Mouse (Mus musculus) frontal cortex, postnatal 14 days (tissue): ENCODE data around the gene Zfp821.

ENCODE experiments used
- DNase-seq, 2 experiments: peaks; one replicate each; pipeline ENCODE4 v3.0.0; 2022; ENCODE audit warnings: low spot score in 2 of 2

Gene Zfp821

GRCm38 (mm10) chr8:109705320-109706075 is at the start of gene Zfp821:
Gene Zfp821, plus strand, starts transcription at chr8:109705546.
- peak; percentile 84 to 91 for DNase-seq

DNA sequence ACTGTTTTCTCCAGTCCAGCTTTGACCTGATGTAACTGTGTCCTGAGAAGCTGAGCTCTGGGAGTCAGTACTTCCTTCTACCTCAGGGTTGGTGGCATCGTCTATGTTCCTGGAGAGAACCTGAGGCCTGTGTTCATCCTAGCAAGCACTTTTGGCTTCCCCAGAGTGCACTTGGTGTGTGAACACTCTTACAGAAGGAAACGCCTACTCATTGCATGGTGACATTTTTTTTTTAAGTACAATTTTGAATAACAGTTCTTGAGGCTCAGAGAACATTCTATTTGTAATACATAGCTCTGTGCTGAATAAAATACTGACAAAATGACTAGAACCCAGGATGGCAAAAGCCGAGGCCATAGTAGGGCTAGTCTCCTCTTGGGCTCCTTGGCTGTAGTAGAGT is 48.5 kb upstream of the Zfp821 start:
- no peak for DNase-seq

DNA sequence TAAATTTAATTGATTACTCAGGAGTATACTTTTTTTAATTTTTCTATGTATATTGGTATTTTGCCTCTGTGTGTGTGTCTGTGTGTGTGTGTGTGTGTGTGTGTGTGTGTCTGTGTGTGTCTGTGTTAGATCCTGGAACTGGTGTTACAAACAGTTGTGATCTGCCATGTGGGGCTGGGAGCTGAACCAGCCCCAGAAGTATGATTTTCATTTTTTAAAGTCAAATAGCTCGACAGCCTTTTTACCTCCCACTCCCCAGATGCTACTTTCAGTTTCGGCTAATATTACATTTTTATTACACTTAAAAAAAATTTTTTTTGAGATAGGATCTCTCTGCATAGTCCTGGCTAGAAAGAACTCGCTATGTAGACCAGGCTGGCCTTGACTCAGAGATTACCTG is 43.0 kb upstream of the Zfp821 start:
- DNase-seq: no peak

DNA sequence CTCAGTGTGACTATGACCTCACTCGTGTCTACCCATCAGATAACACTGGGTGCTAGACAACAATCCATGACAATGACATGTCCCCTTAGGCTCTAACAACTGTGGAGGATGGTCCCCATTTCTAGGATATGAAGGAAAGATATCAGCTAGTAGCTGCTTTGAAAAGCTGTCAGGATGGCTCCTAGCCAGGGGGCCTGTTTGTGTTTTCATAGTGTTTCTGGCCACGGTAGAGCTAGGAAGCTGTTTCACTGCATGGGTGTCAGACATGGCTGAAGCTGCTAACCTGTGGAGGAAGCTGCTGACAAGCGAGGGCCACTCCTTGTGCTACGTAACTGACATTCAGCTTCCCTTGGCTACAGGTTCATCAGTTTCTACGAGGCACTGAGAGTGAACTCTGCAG is 38.7 kb upstream of the Zfp821 start:
- DNase-seq: no peak

GRCm38 (mm10) chr8:109672656-109673055 is 32.7 kb upstream of the Zfp821 start:
- no peak for DNase-seq

DNA sequence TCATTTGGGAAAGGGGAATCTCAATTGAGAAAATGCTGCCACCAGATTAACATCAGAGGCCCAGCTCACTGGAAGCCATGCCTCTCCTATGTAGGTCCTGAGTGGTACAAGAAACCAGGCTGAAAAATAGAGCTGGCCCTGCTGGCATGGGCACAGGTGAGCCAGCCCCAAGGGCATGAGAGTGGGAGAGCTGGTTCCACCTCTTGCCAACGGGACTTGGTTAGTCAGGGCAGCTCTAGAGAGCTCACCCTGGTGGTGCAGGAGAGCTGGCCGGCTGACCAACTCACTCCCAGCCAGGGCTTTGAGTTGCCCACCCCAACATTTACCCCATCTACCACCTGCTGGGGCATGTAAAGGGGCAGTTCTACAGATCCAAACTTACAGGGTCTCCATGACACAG is 31.8 kb upstream of the Zfp821 start:
- DNase-seq: no peak

DNA sequence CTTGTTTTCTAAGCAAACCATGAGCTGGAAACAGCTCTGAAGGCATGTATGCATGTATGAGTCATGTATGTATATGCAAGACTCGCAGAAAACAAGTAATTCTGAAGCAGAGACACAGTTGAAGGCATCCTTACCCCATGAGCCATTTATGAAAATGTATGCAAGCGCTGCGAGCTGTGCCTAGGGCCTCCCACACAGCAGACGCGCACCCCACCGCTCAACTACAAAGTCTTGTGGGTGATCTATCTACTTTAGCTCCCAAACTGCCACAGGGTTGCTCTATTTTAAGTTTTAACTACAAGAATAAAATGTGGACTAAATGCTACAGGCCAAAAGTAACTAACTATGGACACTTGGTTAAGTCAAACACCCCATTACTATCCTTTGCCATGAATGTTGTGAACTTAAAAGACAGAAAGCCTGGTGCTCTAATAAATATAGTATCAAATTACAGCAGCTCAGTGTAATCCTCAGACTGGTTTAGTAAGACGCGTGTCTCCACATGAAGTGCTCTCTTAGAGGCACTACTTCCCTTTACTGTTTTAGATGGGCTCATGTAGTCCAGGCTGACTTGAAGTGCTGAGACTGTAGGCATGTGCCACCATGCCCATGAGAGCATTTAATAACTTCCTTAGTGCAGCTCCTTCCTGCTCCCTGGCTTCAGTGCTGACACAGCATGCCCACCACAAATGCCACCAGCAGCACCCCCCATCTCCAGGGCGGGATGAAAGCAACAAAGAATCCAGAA is 29.3 kb upstream of the Zfp821 start:
- peak in 1 of 2 experiments; percentile 22 for DNase-seq

DNA sequence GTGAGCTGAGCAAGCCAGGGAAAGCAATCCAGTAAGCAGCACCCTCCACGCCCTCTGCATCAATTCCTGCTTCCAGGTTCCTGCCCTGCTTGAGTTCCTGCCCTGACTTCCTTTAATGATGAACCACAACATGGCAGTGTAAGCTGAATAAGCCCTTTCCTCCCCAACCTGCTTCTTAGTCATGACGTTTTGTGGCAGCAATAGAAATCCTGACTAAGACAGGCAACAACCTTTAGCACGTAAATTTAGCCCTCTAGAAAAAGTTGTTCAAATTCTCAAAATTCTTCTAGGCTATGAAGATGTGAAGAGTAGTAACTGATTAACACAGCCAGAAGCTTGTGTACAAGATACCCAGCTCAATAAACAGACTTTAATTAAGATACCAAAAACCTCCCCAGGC is 23.8 kb upstream of the Zfp821 start:
- DNase-seq: no peak

DNA sequence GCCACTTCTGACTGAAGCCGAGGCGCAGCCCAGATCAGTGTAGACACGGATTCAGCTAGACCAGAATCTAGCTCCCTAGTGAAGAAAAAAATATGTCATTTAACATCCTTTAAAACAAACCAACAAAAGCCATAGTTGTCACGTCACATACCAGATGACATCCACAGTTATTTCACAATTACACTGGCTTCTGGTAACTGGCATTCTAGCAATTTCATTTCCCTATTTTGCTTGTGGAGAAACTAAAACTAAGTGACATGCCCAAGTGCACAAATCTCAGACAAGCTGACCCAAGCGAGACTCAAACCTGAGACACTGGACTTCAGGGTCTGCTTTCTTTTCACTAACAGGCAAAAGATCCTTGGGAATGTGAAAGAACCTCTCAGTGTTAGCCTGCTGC is 23.2 kb upstream of the Zfp821 start:
- DNase-seq: no peak

- DNase-seq: no peak
These were observed 18.1 kb upstream of the Zfp821 start for GRCm38 (mm10) chr8:109687248-109687647.

- no peak for DNase-seq
These were observed 13.6 kb upstream of the Zfp821 start for GRCm38 (mm10) chr8:109691769-109692168.

GRCm38 (mm10) chr8:109692443-109693145 is 12.8 kb upstream of the Zfp821 start:
- no peak for DNase-seq

- peak; percentile 96 to 97 for DNase-seq
These were observed 12.0 kb upstream of the Zfp821 start, which contains the start of gene Ist1 for GRCm38 (mm10) chr8:109693146-109693900. Gene Ist1, minus strand, starts transcription at chr8:109693260.

GRCm38 (mm10) chr8:109694154-109694553 is 11.2 kb upstream of the Zfp821 start:
- no peak for DNase-seq

GRCm38 (mm10) chr8:109697754-109698153 is 7.6 kb upstream of the Zfp821 start:
- no peak for DNase-seq

DNA sequence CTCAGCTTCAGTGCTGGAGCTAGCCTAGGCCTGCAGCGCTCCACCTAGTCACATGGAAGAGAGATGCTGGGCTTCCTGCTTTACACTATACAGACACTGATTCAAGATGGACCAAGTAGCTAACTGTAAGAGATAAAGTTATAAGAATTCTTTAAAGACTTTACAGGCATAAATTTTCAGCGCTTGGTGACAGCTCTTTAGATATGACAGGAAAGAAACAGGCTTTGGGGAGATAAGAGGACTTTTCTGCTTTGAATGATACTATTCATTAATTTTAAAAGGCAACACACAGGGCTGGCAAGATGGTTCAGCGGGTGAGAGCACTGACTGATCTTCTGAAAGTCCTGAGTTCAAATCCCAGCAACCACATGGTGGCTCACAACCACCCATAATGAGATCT is 6.9 kb upstream of the Zfp821 start:
- DNase-seq: no peak

DNA sequence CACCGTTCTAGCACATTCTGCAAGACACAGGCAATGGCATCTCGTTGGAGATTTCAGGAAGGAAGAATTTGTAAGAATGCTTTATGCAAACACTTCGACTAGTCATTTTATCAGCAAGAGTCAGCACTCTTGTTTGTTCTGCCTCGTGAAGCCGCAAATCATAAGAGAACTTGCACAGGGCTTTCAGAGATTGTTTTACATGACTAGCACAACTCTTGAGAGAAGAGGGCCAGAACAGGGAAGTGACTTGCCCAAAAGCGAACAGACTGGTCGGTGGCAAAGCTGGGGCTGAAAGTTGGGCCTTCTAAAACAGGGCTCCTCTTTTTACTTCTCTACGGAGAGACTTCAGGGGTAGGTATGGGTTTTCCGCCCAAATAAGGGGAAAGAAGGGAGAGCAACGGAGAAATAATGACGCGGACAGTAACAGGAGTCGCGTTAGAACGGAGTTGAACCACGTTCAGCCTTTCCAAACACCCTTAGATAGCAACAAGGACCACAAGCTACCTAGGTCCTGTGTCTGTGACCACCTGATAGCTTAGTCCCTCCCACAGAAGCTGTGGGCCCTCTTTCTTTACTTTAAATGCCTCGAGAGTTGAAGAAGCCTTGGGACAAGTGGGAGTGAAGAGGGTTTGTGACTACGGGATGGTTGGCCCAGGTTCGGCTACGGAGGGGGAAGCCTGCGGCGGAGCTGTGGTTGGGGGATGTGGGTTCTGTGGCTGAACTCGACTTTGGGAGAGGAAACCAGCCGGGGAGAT is 604 bp upstream of the Zfp821 start:
- no peak for DNase-seq

DNA sequence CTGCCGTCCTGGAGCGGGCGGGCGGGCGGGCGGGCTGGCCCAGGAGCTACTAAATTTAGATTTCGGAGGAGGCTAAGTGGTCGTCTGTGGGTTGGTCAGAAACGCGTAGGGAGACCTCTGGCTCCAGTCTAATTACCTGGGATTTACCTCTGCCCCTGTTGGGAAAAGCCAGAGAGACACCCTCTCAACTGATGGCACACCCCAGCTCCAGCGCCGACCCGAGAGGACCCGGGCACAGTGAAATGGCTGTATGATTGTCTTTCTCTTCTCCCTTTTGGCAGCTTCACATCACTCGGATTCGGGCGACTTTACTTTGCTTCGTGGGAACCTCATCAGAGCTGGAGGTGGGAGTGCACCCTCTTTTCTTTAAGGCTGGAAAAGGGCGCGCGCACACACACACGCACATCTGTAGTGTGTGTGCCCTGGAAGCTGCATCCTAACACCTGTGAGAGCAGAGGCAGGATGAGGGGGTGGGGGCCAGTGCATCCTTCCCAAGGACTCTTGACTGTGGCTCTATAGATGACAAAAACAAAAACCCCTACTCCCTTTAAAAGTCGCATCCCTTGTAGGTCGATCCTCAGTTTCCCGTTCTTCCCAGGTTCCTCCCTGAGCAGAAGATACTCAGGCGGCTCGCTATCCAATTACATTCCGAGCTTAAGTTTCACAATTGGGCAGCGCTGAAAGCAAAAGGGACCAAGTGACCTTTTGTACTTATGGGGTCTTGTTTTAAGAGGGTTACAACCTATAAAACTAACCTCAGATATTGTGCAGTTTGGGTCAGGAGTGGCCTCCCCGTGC is 929 bp downstream of the Zfp821 start:
- no peak for DNase-seq

DNA sequence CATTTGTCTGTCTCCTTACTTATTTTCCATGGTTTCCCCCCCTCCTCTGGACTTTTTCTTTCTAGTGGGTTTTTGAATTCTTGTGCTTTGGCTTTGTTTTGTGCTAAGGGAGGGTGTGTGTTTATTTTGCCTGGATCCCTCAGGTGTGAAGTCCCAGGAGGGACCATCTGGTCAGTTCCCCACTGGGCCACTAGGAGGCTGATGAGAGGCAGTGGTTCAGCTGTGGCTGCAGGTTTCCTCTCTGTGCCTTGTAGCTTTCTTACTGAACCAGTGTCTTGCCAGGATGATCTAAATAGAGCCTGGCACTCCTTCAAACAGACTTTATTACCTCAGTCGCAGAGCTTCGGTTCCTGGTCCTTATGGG is 1.5 kb downstream of the Zfp821 start:
- DNase-seq: peak; percentile 57 to 68

GRCm38 (mm10) chr8:109707921-109708320 is 2.6 kb downstream of the Zfp821 start:
- DNase-seq: no peak
